Mouse (Mus musculus): Measurements from ENCODE around the gene Rbm48.

The Rbm48 gene

DNA sequence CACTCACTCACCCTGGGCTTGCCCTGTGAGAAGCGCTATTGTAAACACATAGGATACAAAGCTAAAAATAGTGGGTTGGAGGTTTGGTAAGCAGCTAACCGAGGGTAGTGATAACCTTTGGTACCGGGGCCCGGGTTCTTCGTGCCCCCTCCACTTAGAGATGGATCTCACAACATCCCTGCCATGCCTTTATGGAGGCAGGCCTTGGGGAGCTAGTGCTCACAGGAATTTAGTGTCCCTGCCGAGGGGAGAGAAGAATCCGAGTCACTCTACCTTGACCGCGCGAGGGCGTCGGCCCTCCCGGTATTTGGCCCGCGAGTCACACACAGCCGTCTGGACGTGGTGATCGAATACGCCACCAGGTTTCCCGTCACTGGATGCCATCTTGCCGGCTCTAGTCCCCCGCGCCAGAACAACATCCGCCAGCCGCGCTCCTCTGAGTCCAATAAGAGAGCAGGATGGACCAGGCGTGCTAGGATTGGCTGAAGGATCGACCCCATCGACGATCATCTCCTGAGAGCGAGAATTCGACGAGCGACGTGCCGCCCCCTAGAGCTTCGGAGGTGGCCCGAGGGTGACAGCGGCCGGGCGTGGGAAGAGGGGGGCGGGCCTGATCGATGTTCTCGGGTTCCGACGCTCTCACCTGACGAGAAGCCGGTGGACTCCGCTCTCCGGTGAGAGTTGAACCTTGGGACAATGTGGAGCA, 539 bp downstream of the Rbm48 start, which contains the start of gene Pex1:
Pex1 (plus strand) TSS at position 374 of the 706 bp plus-strand sequence.
- Histone ChIP-seq H3K36me3 (ENCODE audit: insufficient read depth, low read length) (peaks cover 40% of the 10 kb centered on the region), H3K9me3 (ENCODE audit: low read length) (no peaks in the 10 kb centered on the region), H3K4me3 (replicated peaks; ENCODE audit: low read length) (peak within 1 kb of the TSS; percentile 99), H3K4me1 (replicated peaks; ENCODE audit: low read depth, low read length) (peaks cover 22% of the 10 kb centered on the region), H3K27me3 (ENCODE audit: insufficient read depth, low read length) (no peaks in the 10 kb centered on the region)
- TF ChIP-seq CTCF (conservative IDR thresholded peaks at IDR 0.05; ENCODE audit: low read length) (no peak), POU5F1 (IDR thresholded peaks at IDR 0.05; ENCODE audit: borderline replicate concordance, low read length) (no peak), NANOG (IDR thresholded peaks at IDR 0.05; ENCODE audit: borderline replicate concordance, low read length) (no peak)

DNA sequence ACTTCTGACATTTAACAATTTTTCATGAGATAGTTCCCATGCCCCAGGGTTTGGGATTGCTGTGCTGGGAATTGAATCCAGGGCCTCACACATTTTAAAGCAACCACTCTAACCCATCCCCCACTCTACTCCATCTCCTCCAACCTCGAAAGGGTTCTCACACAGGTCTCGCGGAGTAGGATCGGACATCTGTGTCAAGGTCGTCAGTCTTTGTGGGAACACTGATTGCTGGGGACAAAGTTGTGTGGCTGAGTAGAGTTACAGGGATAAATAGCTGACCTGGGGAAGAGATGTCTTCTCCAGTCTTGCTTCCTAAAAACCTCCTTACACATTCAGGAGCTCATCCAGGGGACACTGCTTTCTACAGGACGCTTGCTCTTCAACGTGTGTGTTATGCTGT, 17.3 kb downstream of the Rbm48 start:
- Histone ChIP-seq H3K4me3 (replicated peaks; ENCODE audit: low read length) (no peak overlapping the region), H3K4me1 (replicated peaks; ENCODE audit: low read depth, low read length) (peaks cover 45% of the 10 kb centered on the region), H3K9me3 (ENCODE audit: low read length) (peaks cover 4% of the 10 kb centered on the region; the same call in 1 of the 2 replicates), H3K36me3 (ENCODE audit: insufficient read depth, low read length) (peaks cover 93% of the 10 kb centered on the region), H3K27me3 (ENCODE audit: insufficient read depth, low read length) (no peaks in the 10 kb centered on the region)
- TF ChIP-seq CTCF (conservative IDR thresholded peaks at IDR 0.05; ENCODE audit: low read length), result no peak

DNA sequence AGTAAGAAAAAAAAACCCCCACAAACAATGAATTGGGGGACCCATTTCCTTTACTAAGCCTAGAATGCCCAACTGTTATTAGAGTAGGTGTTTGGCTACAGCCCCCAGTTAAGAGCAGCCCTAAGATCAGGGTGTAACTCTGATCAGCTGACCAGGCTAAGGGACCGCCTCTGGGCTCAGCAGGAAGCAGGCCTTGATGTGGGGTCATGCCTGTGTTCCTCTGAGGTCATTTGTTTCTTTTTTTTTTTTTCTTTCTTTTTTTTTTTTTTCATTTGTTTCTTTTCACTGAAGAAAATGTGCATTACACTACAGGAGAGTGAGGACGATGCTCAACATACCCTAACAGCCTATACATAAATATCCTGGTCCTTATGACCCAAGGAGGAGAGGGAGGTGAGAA, 18.4 kb downstream of the Rbm48 start:
- Histone ChIP-seq H3K27me3 (ENCODE audit: insufficient read depth, low read length) (no peaks in the 10 kb centered on the region), H3K36me3 (ENCODE audit: insufficient read depth, low read length) (peaks cover 93% of the 10 kb centered on the region), H3K4me1 (replicated peaks; ENCODE audit: low read depth, low read length) (peaks cover 42% of the 10 kb centered on the region), H3K9me3 (ENCODE audit: low read length) (peaks cover 8% of the 10 kb centered on the region; the same call in 1 of the 2 replicates), H3K4me3 (replicated peaks; ENCODE audit: low read length) (peak overlapping the region; percentile 20; the same call in 1 of the 2 replicates)
- no peak for TF ChIP-seq POU5F1 (IDR thresholded peaks at IDR 0.05; ENCODE audit: borderline replicate concordance, low read length)
- TF ChIP-seq CTCF (conservative IDR thresholded peaks at IDR 0.05; ENCODE audit: low read length), result no peak
- no peak for TF ChIP-seq NANOG (IDR thresholded peaks at IDR 0.05; ENCODE audit: borderline replicate concordance, low read length)

DNA sequence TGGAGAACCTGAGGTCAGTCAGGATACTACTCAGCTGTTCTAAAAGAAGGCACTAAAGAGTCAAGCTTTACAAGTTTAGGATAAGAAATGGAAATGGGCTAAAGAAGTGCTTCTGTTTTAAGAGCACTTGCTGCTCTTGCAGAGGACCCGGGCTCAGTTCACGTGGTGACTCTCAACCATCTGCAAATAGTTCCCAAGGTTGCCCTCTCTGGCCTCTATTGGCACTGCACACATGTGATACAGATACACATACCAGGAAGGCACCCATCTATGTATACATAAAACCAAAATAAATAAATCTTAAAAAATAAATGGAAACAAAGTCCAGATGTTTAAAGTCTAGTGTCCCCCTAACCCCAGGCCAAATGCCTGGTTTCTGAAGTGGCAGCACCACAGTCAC, 21.6 kb downstream of the Rbm48 start:
- TF ChIP-seq NANOG (IDR thresholded peaks at IDR 0.05; ENCODE audit: borderline replicate concordance, low read length) (no peak), CTCF (conservative IDR thresholded peaks at IDR 0.05; ENCODE audit: low read length) (0 out of 2 replicates have a peak, but pooled peaks have one; percentile 8)
- peaks cover 8% of the 10 kb centered on the region; the same call in 1 of the 2 replicates for H3K9me3 ChIP-seq (ENCODE audit: low read length)
- no peak overlapping the region for H3K4me3 ChIP-seq (replicated peaks; ENCODE audit: low read length)
- no peaks in the 10 kb centered on the region for H3K27me3 ChIP-seq (ENCODE audit: insufficient read depth, low read length)
- peaks cover 92% of the 10 kb centered on the region for H3K36me3 ChIP-seq (ENCODE audit: insufficient read depth, low read length)
- H3K4me1 ChIP-seq (replicated peaks; ENCODE audit: low read depth, low read length), result peaks cover 37% of the 10 kb centered on the region

DNA sequence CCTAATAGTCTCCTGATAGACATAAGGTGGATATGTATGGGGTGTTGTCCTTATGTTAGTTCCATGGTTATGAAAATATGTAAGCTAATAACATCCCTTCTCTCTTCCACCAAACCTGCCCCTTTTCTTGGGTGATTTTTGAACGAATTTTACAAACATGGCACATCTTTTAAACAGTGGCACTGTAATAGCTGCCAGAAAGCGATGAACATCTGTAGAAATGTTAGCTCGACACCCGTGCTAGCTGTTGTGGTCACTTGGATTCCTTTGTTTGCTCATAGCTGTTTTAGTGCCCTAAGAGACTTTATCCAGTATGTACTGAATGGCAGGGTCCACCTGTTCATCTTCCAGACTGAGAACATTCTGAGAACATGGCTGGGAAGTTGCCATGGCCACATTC, 25.1 kb downstream of the Rbm48 start, which contains the start of gene 1700109H08Rik:
1700109H08Rik (plus strand) TSS at position 301 of the 400 bp plus-strand sequence.
- peaks cover 94% of the 10 kb centered on the region for H3K36me3 ChIP-seq (ENCODE audit: insufficient read depth, low read length)
- peaks cover 2% of the 10 kb centered on the region; the same call in 1 of the 2 replicates for H3K4me1 ChIP-seq (replicated peaks; ENCODE audit: low read depth, low read length)
- no peak within 1 kb of the TSS for H3K4me3 ChIP-seq (replicated peaks; ENCODE audit: low read length)
- peaks cover 8% of the 10 kb centered on the region; the same call in 1 of the 2 replicates for H3K9me3 ChIP-seq (ENCODE audit: low read length)
- no peaks in the 10 kb centered on the region for H3K27me3 ChIP-seq (ENCODE audit: insufficient read depth, low read length)
- TF ChIP-seq CTCF (conservative IDR thresholded peaks at IDR 0.05; ENCODE audit: low read length) (no peak), POU5F1 (IDR thresholded peaks at IDR 0.05; ENCODE audit: borderline replicate concordance, low read length) (no peak), NANOG (IDR thresholded peaks at IDR 0.05; ENCODE audit: borderline replicate concordance, low read length) (no peak)

DNA sequence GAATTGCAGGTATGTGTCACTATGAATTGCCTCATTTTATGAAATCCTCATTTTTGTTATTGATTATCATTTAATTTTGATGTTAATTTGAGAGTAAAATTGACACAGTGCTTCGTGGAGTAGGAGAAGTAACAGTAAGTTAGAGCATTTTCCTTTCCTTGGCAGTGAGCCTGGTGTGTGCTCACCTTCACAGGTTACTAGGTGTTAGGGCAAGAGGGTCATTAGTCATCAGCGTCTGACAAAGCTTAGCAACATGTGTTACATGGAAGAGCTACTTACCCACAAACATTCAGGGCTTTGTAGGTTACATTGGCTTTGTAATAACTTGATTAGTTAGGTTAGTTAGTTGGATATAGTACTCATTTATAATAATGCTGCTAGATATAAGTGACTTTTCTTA, 42.2 kb downstream of the Rbm48 start:
- Histone ChIP-seq H3K27me3 (ENCODE audit: insufficient read depth, low read length) (no peaks in the 10 kb centered on the region), H3K36me3 (ENCODE audit: insufficient read depth, low read length) (peaks cover 51% of the 10 kb centered on the region), H3K4me1 (replicated peaks; ENCODE audit: low read depth, low read length) (no peaks in the 10 kb centered on the region), H3K9me3 (ENCODE audit: low read length) (no peaks in the 10 kb centered on the region), H3K4me3 (replicated peaks; ENCODE audit: low read length) (no peak overlapping the region)
- TF ChIP-seq POU5F1 (IDR thresholded peaks at IDR 0.05; ENCODE audit: borderline replicate concordance, low read length), result no peak
- TF ChIP-seq NANOG (IDR thresholded peaks at IDR 0.05; ENCODE audit: borderline replicate concordance, low read length), result no peak
- no peak for TF ChIP-seq CTCF (conservative IDR thresholded peaks at IDR 0.05; ENCODE audit: low read length)

DNA sequence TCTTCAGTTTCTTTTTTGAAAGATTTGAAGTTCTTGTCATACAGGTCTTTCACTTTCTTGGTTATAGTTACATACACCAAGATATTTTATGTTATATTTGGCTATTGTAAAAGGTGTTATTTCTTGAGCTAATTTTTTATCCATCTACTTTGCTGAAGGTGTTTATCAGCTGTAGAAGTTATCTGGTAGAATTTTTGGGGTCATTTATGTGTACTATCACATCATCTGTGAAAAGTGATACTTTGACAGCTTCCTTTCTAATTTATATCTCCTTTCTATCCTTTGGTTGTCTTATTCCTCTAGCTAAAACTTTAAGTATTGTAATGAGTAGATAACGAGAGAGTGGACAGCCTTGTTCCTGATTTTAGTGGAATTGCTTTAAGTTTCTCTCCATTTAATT, 44.9 kb downstream of the Rbm48 start:
- Histone ChIP-seq H3K4me3 (replicated peaks; ENCODE audit: low read length) (no peak overlapping the region), H3K36me3 (ENCODE audit: insufficient read depth, low read length) (peaks cover 33% of the 10 kb centered on the region), H3K9me3 (ENCODE audit: low read length) (no peaks in the 10 kb centered on the region), H3K4me1 (replicated peaks; ENCODE audit: low read depth, low read length) (0 out of 2 replicates have a peak, but pooled peaks cover 9% of the 10 kb centered on the region), H3K27me3 (ENCODE audit: insufficient read depth, low read length) (no peaks in the 10 kb centered on the region)
- no peak for TF ChIP-seq POU5F1 (IDR thresholded peaks at IDR 0.05; ENCODE audit: borderline replicate concordance, low read length)
- no peak for TF ChIP-seq CTCF (conservative IDR thresholded peaks at IDR 0.05; ENCODE audit: low read length)
- TF ChIP-seq NANOG (IDR thresholded peaks at IDR 0.05; ENCODE audit: borderline replicate concordance, low read length), result no peak

DNA sequence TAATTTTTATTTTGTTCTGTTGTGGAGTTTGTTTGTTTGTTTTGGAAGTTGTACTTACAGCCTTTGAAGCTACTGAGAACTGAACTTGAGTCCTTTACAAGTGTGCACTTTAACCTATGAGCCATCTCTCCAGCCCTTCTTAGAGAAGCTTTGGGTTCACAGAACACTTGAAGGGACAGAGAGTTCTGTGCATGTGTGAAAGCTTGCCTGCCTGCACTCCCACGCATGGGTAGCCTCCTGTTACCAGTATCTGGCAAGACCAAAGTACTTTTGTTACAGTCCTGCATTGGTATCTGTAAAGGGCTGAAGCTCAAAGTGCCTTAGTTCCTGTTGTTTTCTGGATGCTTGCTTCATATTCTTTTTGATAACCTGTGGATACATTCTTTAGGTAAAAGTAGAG, 50.2 kb downstream of the Rbm48 start:
- TF ChIP-seq CTCF (conservative IDR thresholded peaks at IDR 0.05; ENCODE audit: low read length) (no peak), POU5F1 (IDR thresholded peaks at IDR 0.05; ENCODE audit: borderline replicate concordance, low read length) (no peak), NANOG (IDR thresholded peaks at IDR 0.05; ENCODE audit: borderline replicate concordance, low read length) (no peak)

DNA sequence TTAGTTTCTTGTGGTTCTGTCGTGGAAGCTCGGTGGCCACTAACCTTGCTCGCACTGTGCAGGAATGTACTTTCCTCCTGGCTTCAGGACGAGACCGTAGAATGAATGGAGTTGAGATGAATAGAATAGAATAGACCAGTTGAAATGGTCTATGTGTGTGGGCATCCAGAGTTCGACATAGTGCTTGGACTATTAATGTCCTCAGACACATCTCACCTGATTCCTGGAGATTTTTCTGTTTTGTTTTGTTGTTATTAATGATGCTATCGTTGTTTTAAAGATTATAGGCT, 52.0 kb downstream of the Rbm48 start:
- Histone ChIP-seq H3K4me3 (replicated peaks; ENCODE audit: low read length) (peak overlapping the region; percentile 92), H3K9me3 (ENCODE audit: low read length) (no peaks in the 10 kb centered on the region), H3K27me3 (ENCODE audit: insufficient read depth, low read length) (peaks cover 5% of the 10 kb centered on the region; the same call in 1 of the 2 replicates), H3K4me1 (replicated peaks; ENCODE audit: low read depth, low read length) (peaks cover 27% of the 10 kb centered on the region), H3K36me3 (ENCODE audit: insufficient read depth, low read length) (peaks cover 22% of the 10 kb centered on the region)
- no peak for TF ChIP-seq POU5F1 (IDR thresholded peaks at IDR 0.05; ENCODE audit: borderline replicate concordance, low read length)
- TF ChIP-seq NANOG (IDR thresholded peaks at IDR 0.05; ENCODE audit: borderline replicate concordance, low read length), result no peak
- TF ChIP-seq CTCF (conservative IDR thresholded peaks at IDR 0.05; ENCODE audit: low read length), result no peak

More for the DNA sequence above, 50.2 kb downstream of the Rbm48 start:
- Histone ChIP-seq H3K4me3 (replicated peaks; ENCODE audit: low read length) (no peak overlapping the region), H3K4me1 (replicated peaks; ENCODE audit: low read depth, low read length) (peaks cover 27% of the 10 kb centered on the region), H3K27me3 (ENCODE audit: insufficient read depth, low read length) (0 out of 2 replicates have a peak, but pooled peaks cover under 1% of the 10 kb centered on the region), H3K9me3 (ENCODE audit: low read length) (no peaks in the 10 kb centered on the region), H3K36me3 (ENCODE audit: insufficient read depth, low read length) (peaks cover 22% of the 10 kb centered on the region)
